Mouse (Mus musculus) frontal cortex, adult 2 months (tissue): ENCODE measurements around the gene Ndufaf3. TPM values are rescaled to one million over a fixed set of nuclear protein-coding genes. Genes with fewer than 3 reads are reported as not detected.
A peak's percentile ranks its signal among the peaks of the same experiment; 100 is the strongest.

Experiments used
- DNase-seq, 2 experiments: peaks; one replicate each; pipeline ENCODE4 v3.0.0; 2022; ENCODE audit warnings: low spot score in 1 of 2; ENCODE audit errors: extremely low spot score in 1 of 2
- polyA plus RNA-seq: library from polyadenylated mRNA; depleted of rRNA; stranded (reverse); fragments of >200 nt; gene quantifications from 2 replicates; pipeline ENCODE4 v1.2.3, GENCODE M21; 2012; rRNA removed

The Ndufaf3 gene
- polyA plus RNA-seq, 1 experiment: 63.4 TPM

DNA sequence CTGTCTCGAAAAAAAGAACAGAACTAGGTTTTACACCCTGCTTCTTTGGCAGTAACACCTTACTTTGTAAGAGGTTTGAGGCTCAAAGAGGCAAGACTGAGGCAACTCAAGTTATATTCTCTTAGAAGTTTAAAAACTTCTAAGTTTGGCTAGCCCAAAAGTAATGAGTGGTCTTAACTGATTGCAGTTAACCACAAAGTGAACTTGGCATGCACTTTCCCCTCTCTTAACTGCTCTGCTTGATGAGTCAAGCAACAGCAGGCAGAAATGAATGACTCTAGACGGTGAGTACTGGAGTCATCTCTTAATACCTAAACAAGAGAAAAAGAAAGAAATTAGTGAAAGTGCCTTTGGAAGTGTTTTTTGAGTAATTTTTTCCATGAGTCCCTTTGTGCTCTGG, 45.6 kb downstream of the Ndufaf3 start:
- DNase-seq: no peak

DNA sequence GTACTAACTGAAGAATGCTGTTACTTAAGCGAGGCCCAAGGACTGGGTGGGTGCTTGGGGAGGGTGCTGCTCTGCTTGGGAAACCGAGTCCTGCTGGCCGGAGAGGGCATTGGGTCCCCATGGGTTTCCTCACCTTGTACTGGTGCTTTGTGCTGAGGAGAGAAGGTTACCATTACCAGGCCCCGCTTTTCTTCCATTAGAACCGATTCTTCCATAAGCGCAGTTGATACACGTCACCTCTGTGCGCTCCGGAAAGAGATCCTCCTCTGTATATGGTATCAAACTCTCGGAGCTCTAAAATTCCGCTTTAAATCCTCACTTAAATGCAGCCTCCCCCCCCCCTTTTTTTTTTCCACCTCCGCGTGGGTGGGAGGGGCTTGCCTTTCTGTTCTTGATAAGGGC, 49.3 kb downstream of the Ndufaf3 start:
- peak; percentile 26 to 61 for DNase-seq

DNA sequence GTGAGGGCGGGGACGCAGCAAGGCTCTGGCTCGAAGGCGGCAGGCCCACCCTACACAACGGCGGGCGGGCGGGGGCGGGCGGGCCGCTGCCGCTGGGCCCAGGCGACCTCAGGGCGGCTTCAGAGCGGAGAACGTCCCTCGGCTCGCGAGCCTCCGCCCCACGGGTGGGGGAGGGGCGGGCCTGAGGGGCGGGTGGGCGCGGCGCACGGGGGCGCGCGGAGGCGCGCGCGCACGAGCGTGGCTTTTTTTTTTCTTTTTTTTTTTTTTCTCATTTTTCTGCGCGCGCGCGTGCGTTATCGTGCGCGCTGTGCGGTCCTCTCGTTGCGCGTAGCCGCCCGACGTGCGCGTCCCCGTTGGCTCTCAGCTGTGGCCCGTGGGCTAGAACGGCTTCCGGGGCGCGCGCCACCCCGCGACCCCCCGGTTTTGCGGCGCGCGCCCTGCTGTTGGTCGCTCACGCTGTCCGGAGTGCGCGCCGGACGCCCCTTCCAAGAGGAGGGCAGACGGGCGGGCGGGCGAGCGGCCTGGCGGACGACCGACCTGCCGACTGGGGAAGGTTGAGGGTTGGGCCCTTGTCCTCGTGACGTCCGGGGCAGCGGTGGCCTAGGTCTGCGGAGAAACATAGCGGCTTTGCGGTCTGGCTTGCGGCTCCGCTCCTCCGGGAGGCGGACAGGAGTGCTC, 49.8 kb downstream of the Ndufaf3 start:
- DNase-seq: peak in 1 of 2 experiments; percentile 80

DNA sequence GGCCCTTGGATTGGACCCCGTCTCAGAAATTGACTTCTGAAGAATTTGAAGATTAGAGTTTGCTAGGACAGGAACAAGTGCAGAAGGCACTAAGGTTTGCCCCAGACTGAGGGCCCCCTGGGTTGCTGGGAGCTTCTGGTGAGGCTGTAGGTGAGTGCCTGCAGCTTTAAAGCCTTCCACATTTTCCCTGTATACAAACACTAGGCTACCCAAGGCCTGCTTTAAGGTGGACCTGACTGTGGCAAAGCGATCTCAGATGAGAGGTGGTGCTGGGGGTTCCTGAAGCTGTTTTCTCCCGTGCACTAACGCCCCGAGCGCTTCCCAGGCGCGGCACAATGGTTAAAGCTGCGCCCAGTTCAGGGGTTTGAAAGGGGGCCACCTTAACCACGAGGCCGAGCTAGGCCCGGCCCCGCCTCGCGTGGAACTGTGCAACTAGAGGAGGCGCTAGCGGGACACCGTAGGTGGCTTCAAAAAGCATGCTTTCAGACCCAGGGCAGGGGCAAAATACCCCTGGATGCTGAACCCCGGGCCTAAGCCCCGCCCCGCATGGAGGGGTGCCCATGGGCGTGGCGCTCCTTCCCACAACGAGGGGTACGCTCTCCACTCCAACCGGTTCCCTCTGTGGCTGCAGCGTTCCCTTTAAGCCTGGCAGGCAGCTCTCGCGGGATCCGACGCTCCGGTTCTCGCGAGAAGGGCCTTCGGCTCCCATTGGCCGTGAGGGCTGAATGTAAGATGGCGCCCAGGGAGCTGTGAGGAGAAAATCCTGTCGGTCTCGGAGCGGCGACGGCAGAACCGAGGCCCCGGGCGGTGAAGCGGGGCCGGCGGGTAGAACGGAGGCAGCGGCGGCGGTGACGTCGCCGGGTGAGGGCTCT, 50.6 kb downstream of the Ndufaf3 start, which contains the start of gene Qrich1:
TSS of gene Qrich1 (plus strand) at position 427 of the 872 bp plus-strand sequence.
- DNase-seq: peak; percentile 92 to 96

Other genes with a start within 250 kb of the Ndufaf3 start
- gene Gpx1, start 228.5 kb downstream of the Ndufaf3 start, polyA plus RNA-seq: 271 and 307 TPM in 2 replicates
- 116 and 128 TPM in 2 replicates for gene Usp4, start 219.6 kb downstream of the Ndufaf3 start, polyA plus RNA-seq
- gene 1700102P08Rik, start 174.6 kb downstream of the Ndufaf3 start, polyA plus RNA-seq: 1.5 and 1.6 TPM in 2 replicates
- 0.86 and 0.98 TPM in 2 replicates for gene Ccdc36, start 138.9 kb downstream of the Ndufaf3 start, polyA plus RNA-seq
- gene BC048562, start 131.0 kb downstream of the Ndufaf3 start, polyA plus RNA-seq: not detected in 2 replicates
- gene Ccdc71, start 106.9 kb downstream of the Ndufaf3 start, polyA plus RNA-seq: 22.3 and 22.6 TPM in 2 replicates
- 62.5 and 63.7 TPM in 2 replicates for gene Klhdc8b, start 105.9 kb downstream of the Ndufaf3 start, polyA plus RNA-seq
- 36.6 and 38.1 TPM in 2 replicates for gene Lamb2, start 87.7 kb downstream of the Ndufaf3 start, polyA plus RNA-seq
- 172 TPM in 2 replicates for gene Usp19, start 76.8 kb downstream of the Ndufaf3 start, polyA plus RNA-seq
- 123 and 126 TPM in 2 replicates for gene Qars, start 59.7 kb downstream of the Ndufaf3 start, polyA plus RNA-seq
- gene Qrich1, start 50.6 kb downstream of the Ndufaf3 start, polyA plus RNA-seq: 98.2 and 129 TPM in 2 replicates
- 72.2 and 74.4 TPM in 2 replicates for gene Impdh2, start 7.1 kb downstream of the Ndufaf3 start, polyA plus RNA-seq
- 259 and 275 TPM in 2 replicates for gene Dalrd3, start 2.5 kb upstream of the Ndufaf3 start, polyA plus RNA-seq
- gene Wdr6, start 11.3 kb upstream of the Ndufaf3 start, polyA plus RNA-seq: 114 and 138 TPM in 2 replicates
- gene P4htm, start 30.2 kb upstream of the Ndufaf3 start, polyA plus RNA-seq: 105 TPM in 2 replicates
- gene Arih2, start 82.0 kb upstream of the Ndufaf3 start, polyA plus RNA-seq: 47.2 and 49.0 TPM in 2 replicates
- gene Slc25a20, start 94.7 kb upstream of the Ndufaf3 start, polyA plus RNA-seq: 14.3 and 15.2 TPM in 2 replicates
- gene Prkar2a, start 121.9 kb upstream of the Ndufaf3 start, polyA plus RNA-seq: 21.9 and 23.3 TPM in 2 replicates
- 204 and 217 TPM in 2 replicates for gene Ip6k2, start 216.4 kb upstream of the Ndufaf3 start, polyA plus RNA-seq
- gene Nckipsd, start 240.9 kb upstream of the Ndufaf3 start, polyA plus RNA-seq: 55.5 and 58.8 TPM in 2 replicates